Mouse (Mus musculus) adrenal gland, adult 8-10 months (tissue): ENCODE data around the gene 5730596B20Rik. TPM values are rescaled to one million over a fixed set of nuclear protein-coding genes. Genes with fewer than 3 reads are reported as not detected.

Experiments
- DNase-seq: peaks from one replicate; pipeline ENCODE4 v3.0.0; 2022
- total RNA-seq, 4 experiments: library from RNA; stranded (reverse); gene quantifications; 2 replicates each; pipeline ENCODE4 v1.2.4; 2022

Gene 5730596B20Rik
- total RNA-seq, 4 experiments from 2014 or later, result 0.17 to 0.77 (median 0.42) TPM

- DNase-seq, result no peak
These were observed 22.9 kb downstream of the 5730596B20Rik start for GRCm38 (mm10) chr6:52200073-52200750.

- no peak for DNase-seq
These were observed 23.5 kb downstream of the 5730596B20Rik start for GRCm38 (mm10) chr6:52200751-52201250.

GRCm38 (mm10) chr6:52201269-52201668 is 24.0 kb downstream of the 5730596B20Rik start:
- no peak for DNase-seq

GRCm38 (mm10) chr6:52202362-52203120 is 25.2 kb downstream of the 5730596B20Rik start:
- no peak for DNase-seq

- no peak for DNase-seq
These were observed 25.7 kb downstream of the 5730596B20Rik start for GRCm38 (mm10) chr6:52203121-52203370.

- no peak for DNase-seq
These were observed 26.2 kb downstream of the 5730596B20Rik start for GRCm38 (mm10) chr6:52203371-52204049.

GRCm38 (mm10) chr6:52204050-52204752 is 26.9 kb downstream of the 5730596B20Rik start, which contains the start of gene Hoxa5:
TSS of gene Hoxa5 (minus strand) at chr6:52204587.
- peak; percentile 85 for DNase-seq

- DNase-seq, result no peak
These were observed 27.9 kb downstream of the 5730596B20Rik start for GRCm38 (mm10) chr6:52205221-52205620.

- no peak for DNase-seq
These were observed 28.6 kb downstream of the 5730596B20Rik start for GRCm38 (mm10) chr6:52205638-52206621.

GRCm38 (mm10) chr6:52206882-52207683 is 29.8 kb downstream of the 5730596B20Rik start:
- no peak for DNase-seq

- DNase-seq, result no peak
These were observed 30.3 kb downstream of the 5730596B20Rik start for GRCm38 (mm10) chr6:52207684-52207976.

- no peak for DNase-seq
These were observed 31.0 kb downstream of the 5730596B20Rik start, which contains the start of gene Hoxa6 for GRCm38 (mm10) chr6:52208072-52208867. TSS of gene Hoxa6 (minus strand) at chr6:52208722.

- no peak for DNase-seq
These were observed 31.8 kb downstream of the 5730596B20Rik start for GRCm38 (mm10) chr6:52208868-52209684.

- DNase-seq, result no peak
These were observed 32.4 kb downstream of the 5730596B20Rik start for GRCm38 (mm10) chr6:52209685-52210046.

- no peak for DNase-seq
These were observed 34.1 kb downstream of the 5730596B20Rik start for GRCm38 (mm10) chr6:52211170-52211935.

- no peak for DNase-seq
These were observed 34.7 kb downstream of the 5730596B20Rik start for GRCm38 (mm10) chr6:52211961-52212360.

- no peak for DNase-seq
These were observed 35.3 kb downstream of the 5730596B20Rik start for GRCm38 (mm10) chr6:52212556-52213118.
